Mouse (Mus musculus) heart, postnatal 36 days (tissue): ENCODE measurements around the gene BC048562. TPM values are rescaled to one million over a fixed set of nuclear protein-coding genes. Genes with fewer than 3 reads are reported as not detected.
A peak's percentile ranks its signal among the peaks of the same experiment; 100 is the strongest.

ENCODE experiments used
- DNase-seq, 2 experiments: peaks; one replicate each; pipeline ENCODE4 v3.0.0; 2021 to 2022
- intact Hi-C: fragments of 180-260 bp; cut with DNase I; formaldehyde crosslinking; loops from one replicate; pipeline ENCODE4 v1.15.1; 2025
- total RNA-seq, 2 experiments: library from RNA; stranded (reverse); gene quantifications; 2 replicates each; pipeline ENCODE4 v1.2.3; 2021

Gene BC048562
- total RNA-seq, 2 experiments from 2014 or later: not detected

- intact Hi-C loops: loop anchor here (5.0 kb wide), 2 partner anchors 53 to 143 kb away; partner anchors contain the start of genes Rhoa and Tcta
Observed at GRCm38 (mm10) chr9:108450292-108451169, 14.2 kb downstream of the BC048562 start.

GRCm38 (mm10) chr9:108451170-108451493 lies 14.8 kb downstream of the BC048562 start:
- no peak for DNase-seq
- intact Hi-C loops: loop anchor here (5.0 kb wide), 2 partner anchors 54 to 144 kb away; partner anchors contain the start of genes Rhoa and Tcta

More at GRCm38 (mm10) chr9:108450292-108451169, 14.2 kb downstream of the BC048562 start:
- peak in 1 of 2 experiments; percentile 28 for DNase-seq

GRCm38 (mm10) chr9:108451519-108452160 lies 15.4 kb downstream of the BC048562 start:
- intact Hi-C loops: loop anchor here (5.0 kb wide), 2 partner anchors 54 to 144 kb away; partner anchors contain the start of genes Rhoa and Tcta
- no peak for DNase-seq

- peak; percentile 89 to 92 for DNase-seq
- intact Hi-C loops: loop anchor here (5.0 kb wide), 2 partner anchors 55 to 145 kb away; partner anchors contain the start of genes Rhoa and Tcta
Observed at GRCm38 (mm10) chr9:108452291-108452906, 16.1 kb downstream of the BC048562 start.

- intact Hi-C loops: loop anchor here (5.0 kb wide), 2 partner anchors 56 to 146 kb away; partner anchors contain the start of genes Rhoa and Tcta
- DNase-seq: no peak
Observed at GRCm38 (mm10) chr9:108452911-108453310, 16.6 kb downstream of the BC048562 start.

- intact Hi-C loops: loop anchor here (5.0 kb wide), 2 partner anchors 56 to 146 kb away; partner anchors contain the start of genes Rhoa and Tcta
- DNase-seq: no peak
Observed at GRCm38 (mm10) chr9:108453458-108453857, 17.2 kb downstream of the BC048562 start.

- no peak for DNase-seq
- intact Hi-C loops: loop anchor here (5.0 kb wide), 2 partner anchors 57 to 147 kb away; partner anchors contain the start of genes Rhoa and Tcta
Observed at GRCm38 (mm10) chr9:108454429-108454828, 18.1 kb downstream of the BC048562 start.

- no peak for DNase-seq
- intact Hi-C loops: no loop called here
Observed at GRCm38 (mm10) chr9:108455747-108456571, 19.7 kb downstream of the BC048562 start.

- intact Hi-C loops: no loop called here
- DNase-seq: no peak
Observed at GRCm38 (mm10) chr9:108456953-108457352, 20.7 kb downstream of the BC048562 start.

- no peak for DNase-seq
- intact Hi-C loops: loop anchor here (1.0 kb wide), 1 partner anchor 18 kb away; no protein-coding TSS in a partner anchor
Observed at GRCm38 (mm10) chr9:108459939-108460318, 23.6 kb downstream of the BC048562 start.

- peak; percentile 86 to 88 for DNase-seq
- intact Hi-C loops: loop anchor here (1.0 kb wide), 1 partner anchor 18 kb away; no protein-coding TSS in a partner anchor
Observed at GRCm38 (mm10) chr9:108460319-108461178, 24.3 kb downstream of the BC048562 start, which contains the start of gene Ccdc71. Gene Ccdc71, plus strand, starts transcription at chr9:108460527.

GRCm38 (mm10) chr9:108461181-108461631 lies 24.9 kb downstream of the BC048562 start, which contains the start of gene Klhdc8b:
Gene Klhdc8b, minus strand, starts transcription at chr9:108461581.
- intact Hi-C loops: no loop called here
- no peak for DNase-seq

- intact Hi-C loops: no loop called here
- no peak for DNase-seq
Observed at GRCm38 (mm10) chr9:108461675-108462074, 25.4 kb downstream of the BC048562 start.

- DNase-seq: no peak
- intact Hi-C loops: no loop called here
Observed at GRCm38 (mm10) chr9:108462192-108462591, 25.9 kb downstream of the BC048562 start.

GRCm38 (mm10) chr9:108463713-108464112 lies 27.4 kb downstream of the BC048562 start:
- intact Hi-C loops: no loop called here
- DNase-seq: no peak

- no peak for DNase-seq
- intact Hi-C loops: no loop called here
Observed at GRCm38 (mm10) chr9:108466219-108466618, 29.9 kb downstream of the BC048562 start.

- intact Hi-C loops: no loop called here
- no peak for DNase-seq
Observed at GRCm38 (mm10) chr9:108469430-108469829, 33.1 kb downstream of the BC048562 start.

- DNase-seq: no peak
- intact Hi-C loops: no loop called here
Observed at GRCm38 (mm10) chr9:108469845-108470244, 33.6 kb downstream of the BC048562 start.
